Mouse (Mus musculus) ES-E14 (cell line): ENCODE results near the gene Fbxo36. TPM values are rescaled to one million over a fixed set of nuclear protein-coding genes. Genes with fewer than 3 reads are reported as not detected.

Source experiments
- DNase-seq: peaks from one replicate; pipeline ENCODE4 v3.0.0-alpha.2; 2013; ENCODE audit warnings: low read depth, low spot score
- H3K27ac ChIP-seq: 2 replicates; pipeline ENCODE4 v1.5.1; 2012; ENCODE audit warnings: low read depth, mild to moderate bottlenecking, low read length, moderate library complexity, mixed read lengths; ENCODE audit not compliant: poor library complexity, insufficient read depth, severe bottlenecking
- H3K36me3 ChIP-seq: 2 replicates; pipeline ENCODE4 v1.6.1; 2012; ENCODE audit warnings: mild to moderate bottlenecking, low read length, moderate library complexity, mixed read lengths; ENCODE audit not compliant: control insufficient read depth, poor library complexity, insufficient read depth, severe bottlenecking
- H3K4me1 ChIP-seq, 2 experiments: fragments of 150-350 bp in 1 of 2; sonication (generic) in 1 of 2; 2 replicates each; pipeline ENCODE4 v1.6.1; 2012; ENCODE audit warnings: low read length in 2 of 2, mild to moderate bottlenecking in 1 of 2, mixed read lengths in 1 of 2; ENCODE audit not compliant: control insufficient read depth in 2 of 2, insufficient read depth in 2 of 2, poor library complexity in 1 of 2
- H3K4me3 ChIP-seq, 2 experiments: fragments of 150-350 bp in 1 of 2; sonication (generic) in 1 of 2; 2 replicates each; pipeline ENCODE4 v1.5.1; 2012; ENCODE audit warnings: low read length in 2 of 2, low read depth in 1 of 2, mild to moderate bottlenecking in 1 of 2, mixed read lengths in 1 of 2; ENCODE audit not compliant: insufficient read depth in 1 of 2, poor library complexity in 1 of 2, severe bottlenecking in 1 of 2
- H3K9ac ChIP-seq: 2 replicates; pipeline ENCODE4 v1.6.1; 2012; ENCODE audit warnings: low read depth, mild to moderate bottlenecking, low read length, mixed read lengths; ENCODE audit not compliant: poor library complexity, insufficient read depth, severe bottlenecking
- H3K9me3 ChIP-seq: fragments of 150-350 bp; sonication (generic); 2 replicates; pipeline ENCODE4 v1.6.1; 2012; ENCODE audit warnings: low read depth, mild to moderate bottlenecking, low read length; ENCODE audit not compliant: control insufficient read depth, insufficient read depth
- CHD2 ChIP-seq: IDR thresholded peaks from 2 replicates; pipeline ENCODE4 v1.6.1; 2014; ENCODE audit warnings: mild to moderate bottlenecking, low read depth, low read length, inconsistent platforms
- HCFC1 ChIP-seq: IDR thresholded peaks from 2 replicates; pipeline ENCODE4 v1.6.1; 2012; ENCODE audit warnings: low read length, inconsistent platforms, borderline replicate concordance; ENCODE audit not compliant: insufficient read depth
- MAFK ChIP-seq: IDR thresholded peaks from 2 replicates; pipeline ENCODE4 v1.6.1; 2014; ENCODE audit warnings: mild to moderate bottlenecking, low read depth, low read length, inconsistent platforms; ENCODE audit not compliant: insufficient read depth
- ZC3H11A ChIP-seq: IDR thresholded peaks from 2 replicates; pipeline ENCODE4 v1.6.1; 2012; ENCODE audit warnings: low read depth, mild to moderate bottlenecking, inconsistent platforms, low read length, borderline replicate concordance
- ZNF384 ChIP-seq: IDR thresholded peaks from 2 replicates; pipeline ENCODE4 v1.6.1; 2012; ENCODE audit warnings: low read depth, low read length, inconsistent platforms
- in situ Hi-C, 2 experiments: fragments of 600-800 bp; cut with MboI; formaldehyde crosslinking; loops; one replicate each; pipeline ENCODE4 v1.15.1; 2025; ENCODE audit warnings: low sequenced_read_pairs in 2 of 2, inconsistent platforms in 1 of 2; ENCODE audit not compliant: unreplicated experiment in 2 of 2
- total RNA-seq: library from RNA; depleted of rRNA; stranded (reverse); fragments of 300-350 nt; gene quantifications from 2 replicates; pipeline ENCODE4 v1.2.3, GENCODE M21; 2012; rRNA removed

The Fbxo36 gene
- 3.1 and 4.3 TPM in 2 replicates for total RNA-seq

- in situ Hi-C loops = no loop called here
- no peaks in the 10 kb centered on the region for H3K4me1 ChIP-seq
- peak; percentile 93 for DNase-seq
- no peaks in the 10 kb centered on the region; the same call in 1 of the 2 replicates for H3K36me3 ChIP-seq
- peak within 1 kb of the TSS; percentile 99 for H3K9ac ChIP-seq
- TF ChIP-seq CHD2 = peak; percentile 88
- peak; percentile 75; the same call in 1 of the 2 replicates for TF ChIP-seq ZNF384
- no peak for TF ChIP-seq MAFK
- no peak; the same call in none of the 2 replicates for TF ChIP-seq HCFC1
- no peak for TF ChIP-seq ZC3H11A
- H3K9me3 ChIP-seq = no peaks in the 10 kb centered on the region
- H3K27ac ChIP-seq = peak within 1 kb of the TSS; percentile 100
- peak within 1 kb of the TSS; percentile 71 to 88 for H3K4me3 ChIP-seq
Observed at GRCm38 (mm10) chr1:84839309-84840017, at the start of gene Fbxo36. Gene Fbxo36, plus strand, starts transcription at chr1:84839841.

- Histone ChIP-seq H3K27ac (no peak overlapping the region), H3K9me3 (no peaks in the 10 kb centered on the region), H3K4me3 (no peak overlapping the region), H3K36me3 (peaks cover 17% of the 10 kb centered on the region), H3K4me1 (peaks cover 0 to 2% of the 10 kb centered on the region in 2 experiments; a peak in 1 of 4 replicates), H3K9ac (no peak overlapping the region)
- no peak for TF ChIP-seq HCFC1
- no peak for TF ChIP-seq ZC3H11A
- no peak for TF ChIP-seq MAFK
- TF ChIP-seq CHD2 = no peak
- TF ChIP-seq ZNF384 = no peak
- no peak for DNase-seq
- in situ Hi-C loops = no loop called here
Observed at GRCm38 (mm10) chr1:84791393-84791792, 48.2 kb upstream of the Fbxo36 start.

GRCm38 (mm10) chr1:84795335-84795734 is 44.3 kb upstream of the Fbxo36 start:
- no peak for DNase-seq
- 0 out of 4 replicates have a peak, but pooled peaks cover 0 to 2% of the 10 kb centered on the region in 2 experiments for H3K4me1 ChIP-seq
- in situ Hi-C loops = no loop called here
- no peaks in the 10 kb centered on the region for H3K9me3 ChIP-seq
- peaks cover 13% of the 10 kb centered on the region for H3K36me3 ChIP-seq
- no peak overlapping the region for H3K27ac ChIP-seq
- no peak overlapping the region for H3K4me3 ChIP-seq
- H3K9ac ChIP-seq = no peak overlapping the region
- no peak for TF ChIP-seq ZNF384
- TF ChIP-seq MAFK = no peak
- no peak for TF ChIP-seq CHD2
- TF ChIP-seq HCFC1 = no peak

- H3K4me1 ChIP-seq = peaks cover under 1 to 2% of the 10 kb centered on the region in 2 experiments; a peak in 1 of 4 replicates
- no peak overlapping the region for H3K9ac ChIP-seq
- DNase-seq = no peak
- in situ Hi-C loops = no loop called here
- H3K36me3 ChIP-seq = peaks cover 2% of the 10 kb centered on the region
- H3K4me3 ChIP-seq = no peak overlapping the region
- no peak overlapping the region for H3K27ac ChIP-seq
- H3K9me3 ChIP-seq = no peaks in the 10 kb centered on the region
- TF ChIP-seq CHD2 (no peak), MAFK (no peak), ZNF384 (no peak), ZC3H11A (no peak), HCFC1 (no peak)
Observed at GRCm38 (mm10) chr1:84799166-84799565, 40.5 kb upstream of the Fbxo36 start.
